ENCODE assay signal across 33 mouse cellular contexts in the genomic region with DNA sequence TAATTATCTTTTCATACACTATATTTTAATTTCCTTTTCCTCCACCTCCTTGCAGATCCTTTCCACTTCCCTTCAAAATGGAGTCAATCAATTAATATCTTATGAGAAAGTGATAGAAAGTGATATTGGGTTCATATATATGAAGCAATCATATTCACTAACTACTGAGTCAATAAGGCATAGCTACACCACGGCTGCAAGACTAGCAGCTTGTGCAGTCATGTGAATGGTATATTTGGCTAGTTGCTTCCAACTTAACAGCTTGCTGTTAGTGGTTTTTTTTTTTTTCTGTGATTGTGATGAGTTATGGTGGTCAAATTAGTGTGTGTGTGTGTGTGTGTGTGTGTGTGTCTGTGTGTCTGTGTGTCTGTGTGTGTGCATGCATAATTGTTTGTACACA. TPM values are rescaled to one million over a fixed set of nuclear protein-coding genes. Genes with fewer than 3 reads are reported as not detected.
"Had no signal": no experiment of that assay in that cellular context is flagged by ENCODE, and none has a peak within 500 bp of the region (broad histone marks: within the 10 kb centered on the region; RNA-seq: fewer than 3 reads in every experiment).

No protein-coding gene starts in this region.

- H3K27me3 ChIP-seq: embryonic facial prominence, embryonic 12.5 days; embryonic facial prominence, embryonic 13.5 days; embryonic facial prominence, embryonic 15.5 days; forebrain, embryonic 12.5 days; heart, embryonic 12.5 days; heart, embryonic 13.5 days had no signal

- H3K4me2 ChIP-seq: embryonic facial prominence, embryonic 12.5 days; embryonic facial prominence, embryonic 13.5 days; embryonic facial prominence, embryonic 15.5 days; forebrain, embryonic 12.5 days; heart, embryonic 11.5 days; heart, embryonic 12.5 days; heart, embryonic 13.5 days had no signal

- H3K9ac ChIP-seq: embryonic facial prominence, embryonic 12.5 days; embryonic facial prominence, embryonic 13.5 days; embryonic facial prominence, embryonic 15.5 days; forebrain, embryonic 12.5 days; heart, embryonic 12.5 days; heart, embryonic 13.5 days had no signal

- DNase-seq: cerebellum, adult 2 months; cerebellum, adult 8-10 months; cerebellum, adult 9-10 months; cerebellum, adult 9-11 months; cerebellum, postnatal 14 days; cerebellum, postnatal 25 days; cerebellum, postnatal 36 days; embryo, embryonic 11 days; gastrocnemius, adult 2 months; gastrocnemius, postnatal 10 days; gastrocnemius, postnatal 14 days; gastrocnemius, postnatal 25 days; gastrocnemius, postnatal 36 days; heart, adult 11 months; heart, adult 18-20 months; heart, adult 2 months had no signal

- H3K4me1 ChIP-seq: embryonic facial prominence, embryonic 10.5 days; embryonic facial prominence, embryonic 12.5 days; embryonic facial prominence, embryonic 13.5 days; embryonic facial prominence, embryonic 15.5 days; heart, embryonic 10.5 days; heart, embryonic 12.5 days; heart, embryonic 13.5 days had no signal

- H3K27ac ChIP-seq: embryonic facial prominence, embryonic 10.5 days; embryonic facial prominence, embryonic 12.5 days; embryonic facial prominence, embryonic 13.5 days; embryonic facial prominence, embryonic 15.5 days; forebrain, embryonic 10.5 days; forebrain, embryonic 12.5 days; gastrocnemius, adult 2 months; heart, adult 2 months; heart, embryonic 10.5 days; heart, embryonic 13.5 days had no signal

- H3K9me3 ChIP-seq: embryonic facial prominence, embryonic 10.5 days; embryonic facial prominence, embryonic 12.5 days; embryonic facial prominence, embryonic 13.5 days; embryonic facial prominence, embryonic 15.5 days; forebrain, embryonic 10.5 days; forebrain, embryonic 12.5 days; heart, embryonic 10.5 days; heart, embryonic 12.5 days; heart, embryonic 13.5 days had no signal

- H3K36me3 ChIP-seq: embryonic facial prominence, embryonic 10.5 days; embryonic facial prominence, embryonic 12.5 days; embryonic facial prominence, embryonic 13.5 days; embryonic facial prominence, embryonic 15.5 days; forebrain, embryonic 10.5 days; forebrain, embryonic 12.5 days; heart, embryonic 10.5 days; heart, embryonic 12.5 days; heart, embryonic 13.5 days had no signal

- H3K4me3 ChIP-seq: embryonic facial prominence, embryonic 10.5 days; embryonic facial prominence, embryonic 12.5 days; embryonic facial prominence, embryonic 13.5 days; embryonic facial prominence, embryonic 15.5 days; erythroblast, embryonic 14.5 days; forebrain, embryonic 10.5 days; forebrain, embryonic 12.5 days; gastrocnemius, adult 2 months; heart, adult 2 months; heart, embryonic 10.5 days; heart, embryonic 12.5 days; heart, embryonic 13.5 days had no signal

RNA-seq across cellular contexts. Expression of a gene that starts 25.0 kb away (rescaled TPM):
- total RNA-seq: common myeloid progenitor, adult 5-6 weeks; gastrocnemius, adult 18-20 months; gastrocnemius, adult 2 months; gastrocnemius, adult 8-10 months; gastrocnemius, postnatal 25 days; gastrocnemius, postnatal 36 days; gastrocnemius, postnatal 4 days; granulocyte monocyte progenitor cell, adult 5-6 weeks; heart, adult 18-20 months; heart, adult 2 months; heart, adult 8-10 months had no signal
- polyA plus RNA-seq: erythroblast, embryonic 14.5 days; heart, adult 2 months; heart, embryonic 12.5 days had no signal
